Mouse (Mus musculus) megakaryocyte, adult 5-6 weeks (primary cell): ENCODE results near the gene Mnt. TPM values are rescaled to one million over a fixed set of nuclear protein-coding genes. Genes with fewer than 3 reads are reported as not detected.

Experiments
- total RNA-seq, 2 experiments: library from RNA; stranded (forward) in 1 of 2; stranded (reverse) in 1 of 2; fragments of 153-499, 151-499 nt in 1 of 2; fragments of 221-1000, 200-1000 nt in 1 of 2; gene quantifications; 2 replicates each; pipeline versions ENCODE4 v1.2.3 to v1.2.4; 2015 to 2017

Mnt gene
- total RNA-seq, 2 experiments from 2014 or later: 3.8 to 14.5 TPM

Other genes with a start within 250 kb of the Mnt start
- 22.2 and 22.3 TPM in 2 replicates for gene Rap1gap2, start 220.0 kb upstream of the Mnt start, total RNA-seq (2015)
- gene Rap1gap2, start 220.0 kb upstream of the Mnt start, total RNA-seq (2017): 33.9 and 34.3 TPM in 2 replicates
- gene Ccdc92b, start 211.3 kb upstream of the Mnt start, total RNA-seq (2015): 0.05 and 0.27 TPM in 2 replicates
- gene Ccdc92b, start 211.3 kb upstream of the Mnt start, total RNA-seq (2017): not detected in 2 replicates
- 11.9 and 13.7 TPM in 2 replicates for gene Cluh, start 181.4 kb upstream of the Mnt start, total RNA-seq (2015)
- gene Cluh, start 181.4 kb upstream of the Mnt start, total RNA-seq (2017): 13.3 and 13.7 TPM in 2 replicates
- 53.1 and 57.4 TPM in 2 replicates for gene Pafah1b1, start 106.2 kb upstream of the Mnt start, total RNA-seq (2015)
- gene Pafah1b1, start 106.2 kb upstream of the Mnt start, total RNA-seq (2017): 58.7 and 64.4 TPM in 2 replicates
- 3.5 and 6.2 TPM in 2 replicates for gene Mettl16, start 60.1 kb upstream of the Mnt start, total RNA-seq (2015)
- gene Mettl16, start 60.1 kb upstream of the Mnt start, total RNA-seq (2017): 10.2 and 12.5 TPM in 2 replicates
- gene Sgsm2, start 66.1 kb downstream of the Mnt start, total RNA-seq (2015): 0.64 and 1.1 TPM in 2 replicates
- 1.2 and 1.6 TPM in 2 replicates for gene Sgsm2, start 66.1 kb downstream of the Mnt start, total RNA-seq (2017)
- gene Tsr1, start 67.2 kb downstream of the Mnt start, total RNA-seq (2015): 7.7 and 9.1 TPM in 2 replicates
- gene Tsr1, start 67.2 kb downstream of the Mnt start, total RNA-seq (2017): 17.3 and 18.7 TPM in 2 replicates
- gene Smg6, start 94.9 kb downstream of the Mnt start, total RNA-seq (2015): 13.4 and 15.9 TPM in 2 replicates
- gene Smg6, start 94.9 kb downstream of the Mnt start, total RNA-seq (2017): 18.3 and 20.5 TPM in 2 replicates
- 6.1 and 7.7 TPM in 2 replicates for gene Srr, start 95.0 kb downstream of the Mnt start, total RNA-seq (2015)
- gene Srr, start 95.0 kb downstream of the Mnt start, total RNA-seq (2017): 3.3 and 8.5 TPM in 2 replicates